Mouse (Mus musculus): ENCODE measurements around the gene Sprtn. TPM values are rescaled to one million over a fixed set of nuclear protein-coding genes. Genes with fewer than 3 reads are reported as not detected.

The Sprtn gene
- 7.3 and 8.3 TPM in 2 replicates for polyA plus RNA-seq (2015; fragmentation: Nextera tagmentation; extraction: Ambion mirVana)

GRCm38 (mm10) chr8:124897386-124898250, at the start of gene Sprtn, which contains the start of gene Exoc8:
TSS of gene Sprtn (plus strand) at chr8:124897886.
TSS of gene Exoc8 (minus strand) at chr8:124897705.
- Histone ChIP-seq H3K27ac (ENCODE audit: low read length) (peak within 1 kb of the TSS; percentile 89), H3K9me3 (replicated peaks; ENCODE audit: control insufficient read depth, low read length) (no peaks in the 10 kb centered on the region), H3K4me3 (replicated peaks; ENCODE audit: low read length) (peak within 1 kb of the TSS; percentile 96), H3K27me3 (ENCODE audit: control insufficient read depth, insufficient read depth, low read length) (no peaks in the 10 kb centered on the region), H3K4me2 (ENCODE audit: low read depth, low read length) (peak within 1 kb of the TSS; percentile 91), H3K4me1 (ENCODE audit: control insufficient read depth, insufficient read depth, low read length) (peaks cover 16% of the 10 kb centered on the region), H3K9ac (ENCODE audit: low read length) (peak within 1 kb of the TSS; percentile 92), H3K36me3 (ENCODE audit: control insufficient read depth, insufficient read depth, low read length) (peaks cover 5% of the 10 kb centered on the region)
- ATAC-seq (ENCODE audit: insufficient read depth, low FRiP score): peak; percentile 88
- under 1% methylated on average over 112 of the region's 114 CpGs for WGBS

- Histone ChIP-seq H3K9me3 (replicated peaks; ENCODE audit: control insufficient read depth, low read length) (peaks cover 25% of the 10 kb centered on the region), H3K4me2 (ENCODE audit: low read depth, low read length) (no peak overlapping the region), H3K4me3 (replicated peaks; ENCODE audit: low read length) (no peak overlapping the region), H3K27me3 (ENCODE audit: control insufficient read depth, insufficient read depth, low read length) (no peaks in the 10 kb centered on the region), H3K4me1 (ENCODE audit: control insufficient read depth, insufficient read depth, low read length) (no peaks in the 10 kb centered on the region), H3K27ac (ENCODE audit: low read length) (no peak overlapping the region), H3K36me3 (ENCODE audit: control insufficient read depth, insufficient read depth, low read length) (peaks cover 52% of the 10 kb centered on the region), H3K9ac (ENCODE audit: low read length) (no peak overlapping the region)
- ATAC-seq (ENCODE audit: insufficient read depth, low FRiP score): no peak
- 91% methylated on average over 1 of the region's 1 CpGs for WGBS
Observed at GRCm38 (mm10) chr8:124853511-124853910, 44.2 kb upstream of the Sprtn start.

- Histone ChIP-seq H3K4me3 (replicated peaks; ENCODE audit: low read length) (no peak overlapping the region), H3K27ac (ENCODE audit: low read length) (no peak overlapping the region), H3K9me3 (replicated peaks; ENCODE audit: control insufficient read depth, low read length) (peaks cover 17% of the 10 kb centered on the region), H3K36me3 (ENCODE audit: control insufficient read depth, insufficient read depth, low read length) (peaks cover 43% of the 10 kb centered on the region), H3K4me2 (ENCODE audit: low read depth, low read length) (no peak overlapping the region), H3K4me1 (ENCODE audit: control insufficient read depth, insufficient read depth, low read length) (peaks cover 7% of the 10 kb centered on the region), H3K27me3 (ENCODE audit: control insufficient read depth, insufficient read depth, low read length) (no peaks in the 10 kb centered on the region), H3K9ac (ENCODE audit: low read length) (no peak overlapping the region)
- ATAC-seq (ENCODE audit: insufficient read depth, low FRiP score): no peak
Observed at GRCm38 (mm10) chr8:124859466-124859865, 38.2 kb upstream of the Sprtn start.

- 97% methylated on average over 3 of the region's 3 CpGs for WGBS
- H3K9me3 ChIP-seq (replicated peaks; ENCODE audit: control insufficient read depth, low read length): peaks cover 9% of the 10 kb centered on the region; the same call in 1 of the 2 replicates
- H3K36me3 ChIP-seq (ENCODE audit: control insufficient read depth, insufficient read depth, low read length): peaks cover 36% of the 10 kb centered on the region
Observed at GRCm38 (mm10) chr8:124860188-124860587, 37.5 kb upstream of the Sprtn start.

GRCm38 (mm10) chr8:124862321-124863162, 35.1 kb upstream of the Sprtn start, which contains the start of the genes Gnpat and 2810004N23Rik:
TSS of gene Gnpat (plus strand) at chr8:124863033.
TSS of gene 2810004N23Rik (minus strand) at chr8:124863120.
- 1% methylated on average over 55 of the region's 55 CpGs for WGBS
- Histone ChIP-seq H3K27me3 (ENCODE audit: control insufficient read depth, insufficient read depth, low read length) (no peaks in the 10 kb centered on the region), H3K4me2 (ENCODE audit: low read depth, low read length) (peak within 1 kb of the TSS; percentile 85), H3K36me3 (ENCODE audit: control insufficient read depth, insufficient read depth, low read length) (peaks cover 16% of the 10 kb centered on the region), H3K27ac (ENCODE audit: low read length) (peak within 1 kb of the TSS; percentile 93), H3K9ac (ENCODE audit: low read length) (peak within 1 kb of the TSS; percentile 98), H3K9me3 (replicated peaks; ENCODE audit: control insufficient read depth, low read length) (no peaks in the 10 kb centered on the region), H3K4me1 (ENCODE audit: control insufficient read depth, insufficient read depth, low read length) (peaks cover 7% of the 10 kb centered on the region), H3K4me3 (replicated peaks; ENCODE audit: low read length) (peak within 1 kb of the TSS; percentile 93)
- ATAC-seq (ENCODE audit: insufficient read depth, low FRiP score): peak; percentile 98

More at GRCm38 (mm10) chr8:124860188-124860587, 37.5 kb upstream of the Sprtn start:
- no peak overlapping the region for H3K4me2 ChIP-seq (ENCODE audit: low read depth, low read length)
- no peak for ATAC-seq (ENCODE audit: insufficient read depth, low FRiP score)
- H3K27me3 ChIP-seq (ENCODE audit: control insufficient read depth, insufficient read depth, low read length): no peaks in the 10 kb centered on the region
- peaks cover 7% of the 10 kb centered on the region for H3K4me1 ChIP-seq (ENCODE audit: control insufficient read depth, insufficient read depth, low read length)
- no peak overlapping the region for H3K9ac ChIP-seq (ENCODE audit: low read length)
- H3K27ac ChIP-seq (ENCODE audit: low read length): no peak overlapping the region
- no peak overlapping the region for H3K4me3 ChIP-seq (replicated peaks; ENCODE audit: low read length)

- ATAC-seq (ENCODE audit: insufficient read depth, low FRiP score): no peak
- Histone ChIP-seq H3K9ac (ENCODE audit: low read length) (peak overlapping the region; percentile 98), H3K27me3 (ENCODE audit: control insufficient read depth, insufficient read depth, low read length) (no peaks in the 10 kb centered on the region), H3K4me3 (replicated peaks; ENCODE audit: low read length) (peak overlapping the region; percentile 93), H3K9me3 (replicated peaks; ENCODE audit: control insufficient read depth, low read length) (no peaks in the 10 kb centered on the region), H3K4me2 (ENCODE audit: low read depth, low read length) (peak overlapping the region; percentile 85), H3K36me3 (ENCODE audit: control insufficient read depth, insufficient read depth, low read length) (peaks cover 11% of the 10 kb centered on the region), H3K27ac (ENCODE audit: low read length) (peak overlapping the region; percentile 93), H3K4me1 (ENCODE audit: control insufficient read depth, insufficient read depth, low read length) (peaks cover 7% of the 10 kb centered on the region)
- 0% methylated on average over 33 of the region's 33 CpGs for WGBS
Observed at GRCm38 (mm10) chr8:124863163-124863677, 34.5 kb upstream of the Sprtn start.

- peak overlapping the region; percentile 98 for H3K9ac ChIP-seq (ENCODE audit: low read length)
- H3K4me1 ChIP-seq (ENCODE audit: control insufficient read depth, insufficient read depth, low read length): peaks cover 7% of the 10 kb centered on the region
- no peaks in the 10 kb centered on the region for H3K9me3 ChIP-seq (replicated peaks; ENCODE audit: control insufficient read depth, low read length)
- peaks cover 8% of the 10 kb centered on the region for H3K36me3 ChIP-seq (ENCODE audit: control insufficient read depth, insufficient read depth, low read length)
- peak overlapping the region; percentile 93 for H3K4me3 ChIP-seq (replicated peaks; ENCODE audit: low read length)
- H3K27ac ChIP-seq (ENCODE audit: low read length): peak overlapping the region; percentile 93; the same call in 1 of the 2 replicates
- no peak for ATAC-seq (ENCODE audit: insufficient read depth, low FRiP score)
- peak overlapping the region; percentile 85 for H3K4me2 ChIP-seq (ENCODE audit: low read depth, low read length)
- H3K27me3 ChIP-seq (ENCODE audit: control insufficient read depth, insufficient read depth, low read length): no peaks in the 10 kb centered on the region
- WGBS: 9% methylated on average over 8 of the region's 8 CpGs
Observed at GRCm38 (mm10) chr8:124863729-124864128, 34.0 kb upstream of the Sprtn start.

GRCm38 (mm10) chr8:124866669-124867068, 31.0 kb upstream of the Sprtn start:
- Histone ChIP-seq H3K4me2 (ENCODE audit: low read depth, low read length) (no peak overlapping the region), H3K9ac (ENCODE audit: low read length) (no peak overlapping the region), H3K27ac (ENCODE audit: low read length) (no peak overlapping the region), H3K36me3 (ENCODE audit: control insufficient read depth, insufficient read depth, low read length) (no peaks in the 10 kb centered on the region), H3K4me3 (replicated peaks; ENCODE audit: low read length) (no peak overlapping the region), H3K27me3 (ENCODE audit: control insufficient read depth, insufficient read depth, low read length) (no peaks in the 10 kb centered on the region), H3K4me1 (ENCODE audit: control insufficient read depth, insufficient read depth, low read length) (peaks cover 7% of the 10 kb centered on the region), H3K9me3 (replicated peaks; ENCODE audit: control insufficient read depth, low read length) (no peaks in the 10 kb centered on the region)
- 71% methylated on average over 3 of the region's 3 CpGs for WGBS
- ATAC-seq (ENCODE audit: insufficient read depth, low FRiP score): no peak

Data from stomach, embryonic 16.5 days (tissue).